Mouse (Mus musculus) hindbrain, embryonic 10.5 days (tissue): ENCODE measurements at regions not wholly inside any gene's neighbourhood (a gene's known extent, or its start where the extent isn't known, plus 50 kb on each side); places are given as distances from the start of the nearest gene placed in this dataset.

Experiments
- DNase-seq: peaks from one replicate; pipeline ENCODE4 v3.0.0-alpha.2; 2017; ENCODE audit warnings: low spot score
- H3K27ac ChIP-seq: fragments of 300-500 bp; sonication (generic); 2 replicates; pipeline ENCODE4 v1.5.1; 2016; ENCODE audit warnings: mild to moderate bottlenecking, moderate library complexity
- H3K27me3 ChIP-seq: fragments of 300-500 bp; sonication (generic); 2 replicates; pipeline ENCODE4 v1.6.1; 2016; ENCODE audit warnings: mild to moderate bottlenecking; ENCODE audit not compliant: poor library complexity, insufficient read depth, severe bottlenecking
- H3K36me3 ChIP-seq: fragments of 300-500 bp; sonication (generic); 2 replicates; pipeline ENCODE4 v1.6.1; 2016; ENCODE audit warnings: mild to moderate bottlenecking, moderate library complexity
- H3K4me1 ChIP-seq: fragments of 300-500 bp; sonication (generic); replicated peaks from 2 replicates; pipeline ENCODE4 v1.6.1; 2016; ENCODE audit warnings: mild to moderate bottlenecking
- H3K4me3 ChIP-seq: fragments of 300-500 bp; sonication (generic); 2 replicates; pipeline ENCODE4 v1.5.1; 2016; ENCODE audit warnings: mild to moderate bottlenecking, moderate library complexity
- H3K9me3 ChIP-seq: fragments of 300-500 bp; sonication (generic); 2 replicates; pipeline ENCODE4 v1.6.1; 2016; ENCODE audit warnings: mild to moderate bottlenecking, moderate library complexity
- WGBS: fragments of 180-500 bp; shearing (Covaris S2); methylation state at CpG from one replicate; pipeline ENCODE4 v1.1.7; 2016; 5-methylcytosine and 5-hydroxymethylcytosine counted together

GRCm38 (mm10) chr9:69566996-69567395, 113.6 kb downstream of the Anxa2 start:
- Histone ChIP-seq H3K36me3 (no peaks in the 10 kb centered on the region), H3K27me3 (0 out of 2 replicates have a peak, but pooled peaks cover 3% of the 10 kb centered on the region), H3K4me3 (no peak overlapping the region), H3K4me1 (peaks cover 9% of the 10 kb centered on the region; the same call in 1 of the 2 replicates), H3K9me3 (no peaks in the 10 kb centered on the region), H3K27ac (no peak overlapping the region)
- WGBS: 91% methylated on average over 6 of the region's 6 CpGs
- DNase-seq: no peak

GRCm38 (mm10) chr9:69543241-69543640, 89.8 kb downstream of the Anxa2 start:
- Histone ChIP-seq H3K36me3 (no peaks in the 10 kb centered on the region), H3K27me3 (no peaks in the 10 kb centered on the region), H3K4me1 (no peaks in the 10 kb centered on the region), H3K27ac (no peak overlapping the region), H3K9me3 (no peaks in the 10 kb centered on the region), H3K4me3 (no peak overlapping the region)
- 77% methylated on average over 5 of the region's 5 CpGs for WGBS
- no peak for DNase-seq
